8 mouse cellular contexts compared by ENCODE assay signal in genomic region chr10:81036988-81037580, GRCm38 (mm10). TPM values are rescaled to one million over a fixed set of nuclear protein-coding genes. Genes with fewer than 3 reads are reported as not detected.
DNase-seq lines count a peak whose midpoint lies in the region; ATAC-seq lines count a peak whose summit lies in the region.

Slc39a3 (minus strand) TSS chr10:81037426.

- intact Hi-C loops in gastrocnemius, postnatal 14 days (cut with DNase I; ENCODE audit: low total_unique reads), result no loop called here
- intact Hi-C loops in left cerebral cortex, postnatal 10 days (cut with DNase I), result no loop called here

- DNase-seq in adrenal gland, adult (ENCODE audit: inconsistent age in 2 of 2, low spot score in 1 of 2), result peak; percentile 98 to 100
- peak; percentile 100 for DNase-seq in embryo, embryonic 10.5 days (ENCODE audit: low spot score)
- DNase-seq in gastrocnemius, postnatal 14 days, result peak; percentile 97
- peak; percentile 99 for DNase-seq in left cerebral cortex, postnatal 10 days (ENCODE audit: extremely low spot score in 1 of 2, low spot score in 2 of 2)
- DNase-seq in right cerebral cortex, postnatal 25 days, result peak; percentile 97
- DNase-seq in urinary bladder, postnatal 4 days (ENCODE audit: low spot score in 2 of 2), result peak; percentile 97 to 99

- ATAC-seq in inflammation-experienced regulatory T-cells, adult 6 months, result peak; percentile 100
- ATAC-seq in megakaryocyte-erythroid progenitor cell, adult 5-6 weeks (replicated peaks; ENCODE audit: low FRiP score, low TSS enrichment, poor library complexity, severe bottlenecking), result peak; percentile 97

RNA-seq across cellular contexts. Expression of gene Slc39a3, which starts in this region (rescaled TPM):
- 10 to 100 TPM; 11.3 to 11.9 TPM for total RNA-seq in gastrocnemius, postnatal 14 days (2021)
- 1 to 10 TPM; 2.4 to 5.0 (median 2.7) TPM for polyA plus RNA-seq in inflammation-experienced regulatory T-cells, adult 6 months (2017; shearing (Covaris generic))
- total RNA-seq in left cerebral cortex, postnatal 10 days (2021), result 10 to 100 TPM; 65.2 to 67.8 TPM
- total RNA-seq in megakaryocyte-erythroid progenitor cell, adult 5-6 weeks (2014; fragmentation: Nextera tagmentation), result 7.0 TPM in 2 replicates
- total RNA-seq in megakaryocyte-erythroid progenitor cell, adult 5-6 weeks (2017), result 3.4 and 7.2 TPM in 2 replicates

Comparison
In these comparisons a context has a peak if more than half of its experiments do, and no peak if none do; other contexts are left out.
1. Peak in every context shown above with its lines: DNase-seq and ATAC-seq.
2. RNA of gene Slc39a3 (total RNA-seq): 65.2 to 67.8 TPM in left cerebral cortex, postnatal 10 days; 11.3 to 11.9 TPM in gastrocnemius, postnatal 14 days and 3.4 to 7.2 TPM in megakaryocyte-erythroid progenitor cell, adult 5-6 weeks; every median in the first group is over 4 times any median in the second.